Comparison of ENCODE assay signal across 16 mouse cellular contexts in the genomic region with DNA sequence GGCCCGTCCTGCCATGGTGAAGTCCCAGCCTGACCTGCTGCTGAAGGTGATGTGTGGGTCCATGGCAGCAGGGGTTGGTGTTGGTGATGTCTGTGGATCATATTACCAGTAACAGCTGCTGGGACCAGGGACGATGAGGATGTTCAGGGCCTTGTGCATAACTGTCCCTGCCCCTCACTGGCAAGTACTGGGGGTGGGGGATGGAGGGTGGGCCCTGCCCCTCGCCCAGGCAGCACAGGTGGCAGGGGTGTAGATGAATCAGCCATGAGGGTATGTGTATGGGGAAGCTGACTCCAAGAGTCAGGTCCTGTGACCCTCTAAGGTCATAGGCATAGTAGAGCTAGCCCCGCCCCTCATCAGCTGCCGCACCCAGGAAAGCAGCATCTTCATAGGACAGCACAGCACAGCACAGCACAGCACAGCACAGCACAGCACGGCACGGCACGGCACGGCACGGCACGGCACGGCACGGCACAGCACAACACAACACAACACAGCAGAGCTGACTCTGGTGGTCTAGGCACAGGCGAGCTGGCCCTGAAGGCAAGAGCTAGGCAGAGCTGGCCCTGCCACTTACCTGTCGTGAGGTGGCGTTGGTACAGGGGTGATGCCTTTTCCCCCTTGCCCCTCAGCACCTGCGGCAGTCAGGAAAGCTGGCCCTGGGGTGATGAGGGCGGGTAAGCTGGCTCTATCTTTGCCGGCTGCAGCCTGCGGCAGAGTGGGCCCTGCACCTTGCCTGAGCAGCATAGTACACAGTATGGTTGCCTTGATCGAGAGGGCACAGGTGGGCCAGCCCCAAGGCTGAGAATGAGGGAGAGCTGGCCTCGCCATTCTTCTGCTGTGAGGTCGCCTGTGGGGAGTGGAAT. TPM values are rescaled to one million over a fixed set of nuclear protein-coding genes. Genes with fewer than 3 reads are reported as not detected.
DNase-seq lines count a peak whose midpoint lies in the region; ATAC-seq and TF ChIP-seq lines count a peak whose summit lies in the region.
"Had no signal": no experiment of that assay in that cellular context is flagged by ENCODE, and none has a peak within 500 bp of the region (broad histone marks: within the 10 kb centered on the region; RNA-seq: fewer than 3 reads in every experiment).

No protein-coding gene starts in this region.

- H3K27ac ChIP-seq in forebrain, embryonic 13.5 days: no peak overlapping the region
- no peak overlapping the region for H3K27ac ChIP-seq in forebrain, embryonic 16.5 days (ENCODE audit: low read length)
- H3K27ac ChIP-seq in kidney, postnatal 0 days: no peak overlapping the region
- H3K27ac ChIP-seq in midbrain, postnatal 0 days (ENCODE audit: low read depth, low read length): no peak overlapping the region
- H3K27ac ChIP-seq in midbrain, embryonic 14.5 days (replicated peaks; ENCODE audit: low read depth, low read length): no peak overlapping the region
- no peak overlapping the region for H3K27ac ChIP-seq in stomach, embryonic 16.5 days (ENCODE audit: low read length)
- H3K27ac ChIP-seq: heart, embryonic 10.5 days had no signal

- no peak for TF ChIP-seq CTCF in kidney, postnatal 0 days (IDR thresholded peaks at IDR 0.05; ENCODE audit: low read depth)
- no peak for TF ChIP-seq CTCF in midbrain, postnatal 0 days (IDR thresholded peaks at IDR 0.05)

- WGBS in forebrain, embryonic 13.5 days: 82% methylated on average over 23 of the region's 23 CpGs
- WGBS in forebrain, embryonic 16.5 days: 80% methylated on average over 23 of the region's 23 CpGs
- 84% methylated on average over 23 of the region's 23 CpGs for WGBS in kidney, postnatal 0 days
- 86% methylated on average over 23 of the region's 23 CpGs for WGBS in midbrain, postnatal 0 days
- WGBS in midbrain, embryonic 14.5 days: 83% methylated on average over 23 of the region's 23 CpGs
- WGBS in stomach, embryonic 16.5 days: 77% methylated on average over 23 of the region's 23 CpGs

- H3K9ac ChIP-seq in forebrain, embryonic 13.5 days: no peak overlapping the region
- no peak overlapping the region for H3K9ac ChIP-seq in forebrain, embryonic 16.5 days (replicated peaks; ENCODE audit: low read depth, low read length)
- H3K9ac ChIP-seq in kidney, postnatal 0 days (ENCODE audit: low read depth, low read length): no peak overlapping the region
- H3K9ac ChIP-seq in midbrain, postnatal 0 days (replicated peaks; ENCODE audit: low read length, poor library complexity, severe bottlenecking): no peak overlapping the region
- no peak overlapping the region for H3K9ac ChIP-seq in midbrain, embryonic 14.5 days (replicated peaks; ENCODE audit: low read length)
- no peak overlapping the region for H3K9ac ChIP-seq in stomach, embryonic 16.5 days (ENCODE audit: low read length)

- ATAC-seq in forebrain, embryonic 13.5 days: 0 out of 2 replicates have a peak, but pooled peaks have one; percentile 10
- ATAC-seq in forebrain, embryonic 16.5 days: no peak
- peak; percentile 46; the same call in 1 of the 2 replicates for ATAC-seq in kidney, postnatal 0 days (replicated peaks; ENCODE audit: low FRiP score, low read depth)
- ATAC-seq in midbrain, postnatal 0 days (ENCODE audit: low FRiP score): peak; percentile 20; the same call in 1 of the 2 replicates
- ATAC-seq in midbrain, embryonic 14.5 days (ENCODE audit: low FRiP score, low TSS enrichment): no peak; the same call in 1 of the 2 replicates
- ATAC-seq in stomach, embryonic 16.5 days (ENCODE audit: insufficient read depth, low FRiP score): peak; percentile 21; the same call in 1 of the 2 replicates

- H3K4me2 ChIP-seq in forebrain, embryonic 13.5 days: no peak overlapping the region
- H3K4me2 ChIP-seq in forebrain, embryonic 16.5 days (ENCODE audit: low read length): no peak overlapping the region
- H3K4me2 ChIP-seq in kidney, postnatal 0 days (ENCODE audit: low read length): no peak overlapping the region
- no peak overlapping the region for H3K4me2 ChIP-seq in midbrain, postnatal 0 days (ENCODE audit: low read depth, low read length, poor library complexity, severe bottlenecking)
- no peak overlapping the region for H3K4me2 ChIP-seq in midbrain, embryonic 14.5 days (ENCODE audit: low read length)
- no peak overlapping the region for H3K4me2 ChIP-seq in stomach, embryonic 16.5 days (ENCODE audit: low read depth, low read length)

- no peak for DNase-seq in kidney, postnatal 0 days (ENCODE audit: low spot score)
- DNase-seq in kidney, postnatal 25 days: no peak
- DNase-seq in midbrain, postnatal 0 days (ENCODE audit: low spot score): no peak
- DNase-seq in midbrain, embryonic 14.5 days: no peak
- no peak for DNase-seq in cerebellum, adult 9-10 months
- DNase-seq: adrenal gland, adult 8-10 months; cerebellum, adult 11-12 months; kidney, adult 2 months; layer of hippocampus, postnatal 36 days; lung, adult 18-20 months; right cerebral cortex, postnatal 25 days had no signal

- H3K4me1 ChIP-seq in forebrain, embryonic 13.5 days: peaks cover 6% of the 10 kb centered on the region
- H3K4me1 ChIP-seq in forebrain, embryonic 16.5 days (replicated peaks; ENCODE audit: control insufficient read depth, insufficient read depth, low read length): no peaks in the 10 kb centered on the region
- H3K4me1 ChIP-seq in kidney, postnatal 0 days (replicated peaks; ENCODE audit: insufficient read depth, low read length): no peaks in the 10 kb centered on the region
- no peaks in the 10 kb centered on the region for H3K4me1 ChIP-seq in midbrain, postnatal 0 days (ENCODE audit: insufficient read depth, low read length)
- no peaks in the 10 kb centered on the region for H3K4me1 ChIP-seq in midbrain, embryonic 14.5 days (ENCODE audit: control insufficient read depth, insufficient read depth, low read length)
- no peaks in the 10 kb centered on the region for H3K4me1 ChIP-seq in stomach, embryonic 16.5 days (ENCODE audit: control insufficient read depth, insufficient read depth, low read length)

- H3K4me3 ChIP-seq in forebrain, embryonic 13.5 days: no peak overlapping the region
- no peak overlapping the region for H3K4me3 ChIP-seq in forebrain, embryonic 16.5 days (replicated peaks; ENCODE audit: low read length)
- no peak overlapping the region for H3K4me3 ChIP-seq in kidney, postnatal 0 days (replicated peaks; ENCODE audit: low read depth, low read length)
- H3K4me3 ChIP-seq in midbrain, postnatal 0 days (ENCODE audit: low read depth, low read length): no peak overlapping the region
- no peak overlapping the region for H3K4me3 ChIP-seq in midbrain, embryonic 14.5 days (replicated peaks; ENCODE audit: low read depth, low read length)
- H3K4me3 ChIP-seq in stomach, embryonic 16.5 days (replicated peaks; ENCODE audit: low read length): no peak overlapping the region
- H3K4me3 ChIP-seq: heart, embryonic 10.5 days had no signal

- no peaks in the 10 kb centered on the region for H3K9me3 ChIP-seq in forebrain, embryonic 13.5 days (replicated peaks)
- H3K9me3 ChIP-seq in forebrain, embryonic 16.5 days (ENCODE audit: control insufficient read depth, low read length): no peaks in the 10 kb centered on the region
- no peaks in the 10 kb centered on the region for H3K9me3 ChIP-seq in kidney, postnatal 0 days (replicated peaks; ENCODE audit: low read length)
- H3K9me3 ChIP-seq in midbrain, postnatal 0 days (ENCODE audit: low read length): no peaks in the 10 kb centered on the region
- no peaks in the 10 kb centered on the region for H3K9me3 ChIP-seq in midbrain, embryonic 14.5 days (ENCODE audit: control insufficient read depth, low read length)
- no peaks in the 10 kb centered on the region for H3K9me3 ChIP-seq in stomach, embryonic 16.5 days (replicated peaks; ENCODE audit: control insufficient read depth, low read length)
- H3K9me3 ChIP-seq: heart, embryonic 10.5 days had no signal

- H3K36me3 ChIP-seq in forebrain, embryonic 13.5 days (ENCODE audit: poor library complexity, severe bottlenecking): no peaks in the 10 kb centered on the region
- no peaks in the 10 kb centered on the region for H3K36me3 ChIP-seq in forebrain, embryonic 16.5 days (ENCODE audit: control insufficient read depth, insufficient read depth)
- no peaks in the 10 kb centered on the region for H3K36me3 ChIP-seq in kidney, postnatal 0 days (ENCODE audit: insufficient read depth, low read length)
- H3K36me3 ChIP-seq in midbrain, postnatal 0 days (ENCODE audit: insufficient read depth, low read length): no peaks in the 10 kb centered on the region
- no peaks in the 10 kb centered on the region for H3K36me3 ChIP-seq in midbrain, embryonic 14.5 days (ENCODE audit: control insufficient read depth, insufficient read depth, low read length)
- no peaks in the 10 kb centered on the region for H3K36me3 ChIP-seq in stomach, embryonic 16.5 days (ENCODE audit: control insufficient read depth, insufficient read depth, low read length)
- H3K36me3 ChIP-seq: heart, embryonic 10.5 days had no signal

- no peaks in the 10 kb centered on the region for H3K27me3 ChIP-seq in forebrain, embryonic 13.5 days
- no peaks in the 10 kb centered on the region for H3K27me3 ChIP-seq in forebrain, embryonic 16.5 days (replicated peaks; ENCODE audit: control insufficient read depth, insufficient read depth, low read length)
- H3K27me3 ChIP-seq in kidney, postnatal 0 days (ENCODE audit: insufficient read depth, low read length): no peaks in the 10 kb centered on the region
- H3K27me3 ChIP-seq in midbrain, postnatal 0 days (ENCODE audit: insufficient read depth, low read length): no peaks in the 10 kb centered on the region
- no peaks in the 10 kb centered on the region for H3K27me3 ChIP-seq in midbrain, embryonic 14.5 days (ENCODE audit: control insufficient read depth, insufficient read depth, low read length)
- no peaks in the 10 kb centered on the region for H3K27me3 ChIP-seq in stomach, embryonic 16.5 days (ENCODE audit: control insufficient read depth, insufficient read depth, low read length)

RNA-seq across cellular contexts. Expression of gene Dok5, which starts 36.3 kb away (rescaled TPM):
- polyA plus RNA-seq in forebrain, embryonic 13.5 days (2015; fragmentation: Nextera tagmentation; extraction: Ambion mirVana): 30.4 and 30.5 TPM in 2 replicates
- polyA plus RNA-seq in forebrain, embryonic 16.5 days (2015; fragmentation: Nextera tagmentation; extraction: Ambion mirVana): 96.5 and 121 TPM in 2 replicates
- polyA plus RNA-seq in kidney, postnatal 0 days (2015; fragmentation: Nextera tagmentation; extraction: Ambion mirVana): 0.45 and 0.66 TPM in 2 replicates
- 27.0 and 29.3 TPM in 2 replicates for total RNA-seq in midbrain, postnatal 0 days (2014; rRNA removed)
- 35.2 and 36.9 TPM in 2 replicates for polyA plus RNA-seq in midbrain, postnatal 0 days (2015; fragmentation: Nextera tagmentation; extraction: Ambion mirVana)
- polyA plus RNA-seq in midbrain, embryonic 14.5 days (2014; fragmentation: Nextera tagmentation; extraction: Ambion mirVana): 31.5 and 43.0 TPM in 2 replicates
- 3.5 TPM in 2 replicates for polyA plus RNA-seq in stomach, embryonic 16.5 days (2015; fragmentation: Nextera tagmentation; extraction: Ambion mirVana)
- total RNA-seq: hematopoietic stem cell, adult 5-6 weeks had no signal

Comparison
In these comparisons a context has a peak if more than half of its experiments do, and no peak if none do; other contexts are left out.
1. ATAC-seq: peak in forebrain, embryonic 13.5 days (single experiment), kidney, postnatal 0 days (single experiment), midbrain, postnatal 0 days (single experiment) and stomach, embryonic 16.5 days (single experiment); none in forebrain, embryonic 16.5 days (single experiment) and midbrain, embryonic 14.5 days (single experiment).